Comparison of ENCODE assay signal across 16 mouse cellular contexts in the genomic region with DNA sequence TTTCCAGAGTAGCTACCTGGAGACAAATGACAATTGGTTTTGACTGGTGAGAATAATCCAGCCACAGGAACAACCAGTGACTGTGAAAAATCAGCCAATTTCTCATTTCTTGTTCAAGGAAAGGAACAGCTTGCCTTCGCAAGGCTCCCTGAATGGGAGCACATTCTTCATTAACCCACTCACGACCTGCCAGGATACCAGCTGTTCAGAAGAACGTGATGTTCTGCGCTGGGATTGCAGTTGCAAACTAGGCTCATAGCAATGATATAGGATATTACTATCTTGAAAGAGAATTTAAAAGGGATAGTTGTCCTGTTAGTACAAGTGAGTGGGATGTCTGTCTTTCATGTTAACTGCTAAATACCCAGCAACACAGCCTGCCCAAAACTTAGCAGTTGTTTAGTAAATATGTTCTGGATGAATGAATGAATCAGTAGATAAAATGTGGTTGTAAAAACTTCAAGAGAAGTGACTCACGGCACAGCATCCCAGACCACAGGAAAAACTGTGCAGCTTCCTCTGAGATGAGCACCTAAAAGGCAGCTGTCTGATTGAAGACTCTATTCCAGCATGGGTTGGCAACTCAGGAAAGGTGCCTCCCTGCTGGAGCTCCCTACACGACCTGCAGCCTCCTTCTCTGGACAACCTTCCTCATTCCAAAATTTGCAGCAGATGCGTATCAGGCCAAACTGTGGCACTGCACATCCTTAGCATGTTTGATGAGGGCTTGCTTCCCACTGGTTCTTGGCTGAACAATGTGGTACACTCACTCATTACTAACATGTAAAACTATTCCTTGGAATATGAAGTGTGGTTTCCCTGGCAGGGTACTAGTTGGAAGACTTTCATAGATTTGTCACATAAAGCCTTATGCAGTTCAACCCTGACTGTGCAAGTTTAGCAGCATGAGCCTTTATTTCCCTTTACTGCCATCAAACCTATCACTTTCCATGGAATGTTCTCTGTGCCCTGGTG.
DNase-seq lines count a peak whose midpoint lies in the region; ATAC-seq and TF ChIP-seq lines count a peak whose summit lies in the region.
"Had no signal": no experiment of that assay in that cellular context is flagged by ENCODE, and none has a peak within 500 bp of the region (broad histone marks: within the 10 kb centered on the region; RNA-seq: fewer than 3 reads in every experiment).

No protein-coding gene starts in this region.

- no peak for TF ChIP-seq CTCF in stomach, postnatal 0 days (IDR thresholded peaks at IDR 0.05; ENCODE audit: low read depth)

- TF ChIP-seq EP300 in stomach, postnatal 0 days (optimal IDR thresholded peaks at IDR 0.05): no peak

- no peak overlapping the region for H3K4me3 ChIP-seq in stomach, postnatal 0 days (ENCODE audit: low read depth, low read length)
- H3K4me3 ChIP-seq: embryonic facial prominence, embryonic 13.5 days; gastrocnemius, adult 2 months; heart, embryonic 13.5 days; midbrain, embryonic 13.5 days; neural tube, embryonic 15.5 days had no signal

- 63% methylated on average over 7 of the region's 7 CpGs for WGBS in stomach, postnatal 0 days

- no peaks in the 10 kb centered on the region for H3K27me3 ChIP-seq in stomach, postnatal 0 days (ENCODE audit: control insufficient read depth, insufficient read depth, low read length)
- H3K27me3 ChIP-seq: embryonic facial prominence, embryonic 13.5 days; heart, embryonic 13.5 days; midbrain, embryonic 13.5 days; neural tube, embryonic 15.5 days had no signal

- no peak for ATAC-seq in stomach, postnatal 0 days (ENCODE audit: low FRiP score, low TSS enrichment)
- ATAC-seq: midbrain, embryonic 13.5 days had no signal

- no peaks in the 10 kb centered on the region for H3K9me3 ChIP-seq in stomach, postnatal 0 days (ENCODE audit: control insufficient read depth, low read length)
- H3K9me3 ChIP-seq: embryonic facial prominence, embryonic 13.5 days; heart, embryonic 13.5 days; midbrain, embryonic 13.5 days; neural tube, embryonic 15.5 days had no signal

- DNase-seq in layer of hippocampus, adult 11-12 months (ENCODE audit: low spot score): peak; percentile 44
- no peak for DNase-seq in layer of hippocampus, postnatal 10 days (ENCODE audit: low spot score in 2 of 2)
- DNase-seq in frontal cortex, adult 2 months (ENCODE audit: extremely low spot score in 1 of 2, low spot score in 1 of 2): peak; percentile 55 to 61
- peak; percentile 33 for DNase-seq in left cerebral cortex, adult 11 months (ENCODE audit: low spot score)
- peak; percentile 9 for DNase-seq in right cerebral cortex, postnatal 14 days
- DNase-seq in adrenal gland, postnatal 25 days: no peak
- DNase-seq in stomach, postnatal 0 days (ENCODE audit: low spot score): no peak
- DNase-seq in spleen, postnatal 4 days (ENCODE audit: low spot score in 2 of 2): no peak
- DNase-seq: adrenal gland, postnatal 10 days; cerebellum, adult 18-20 months; gastrocnemius, adult 2 months had no signal

- H3K36me3 ChIP-seq in stomach, postnatal 0 days (ENCODE audit: control insufficient read depth, insufficient read depth, low read length): no peaks in the 10 kb centered on the region
- H3K36me3 ChIP-seq: embryonic facial prominence, embryonic 13.5 days; heart, embryonic 13.5 days; midbrain, embryonic 13.5 days; neural tube, embryonic 15.5 days had no signal

- H3K27ac ChIP-seq in stomach, postnatal 0 days (replicated peaks): no peak overlapping the region
- H3K27ac ChIP-seq: embryonic facial prominence, embryonic 13.5 days; gastrocnemius, adult 2 months; heart, embryonic 13.5 days; kidney, postnatal 0 days; midbrain, embryonic 13.5 days; neural tube, embryonic 15.5 days had no signal

- no peak overlapping the region for H3K4me2 ChIP-seq in stomach, postnatal 0 days (replicated peaks; ENCODE audit: low read depth)
- H3K4me2 ChIP-seq: embryonic facial prominence, embryonic 13.5 days; heart, embryonic 13.5 days; midbrain, embryonic 13.5 days; neural tube, embryonic 15.5 days had no signal

- H3K9ac ChIP-seq in stomach, postnatal 0 days (ENCODE audit: low read length): no peak overlapping the region
- H3K9ac ChIP-seq: embryonic facial prominence, embryonic 13.5 days; heart, embryonic 13.5 days; midbrain, embryonic 13.5 days; neural tube, embryonic 15.5 days had no signal

- no peaks in the 10 kb centered on the region for H3K4me1 ChIP-seq in stomach, postnatal 0 days (replicated peaks; ENCODE audit: control insufficient read depth, insufficient read depth)
- H3K4me1 ChIP-seq: embryonic facial prominence, embryonic 13.5 days; heart, embryonic 13.5 days; midbrain, embryonic 13.5 days; neural tube, embryonic 15.5 days had no signal

Comparison
In these comparisons a context has a peak if more than half of its experiments do, and no peak if none do; other contexts are left out.
1. DNase-seq: peak in layer of hippocampus, adult 11-12 months (single experiment), frontal cortex, adult 2 months (2 of 2), left cerebral cortex, adult 11 months (single experiment) and right cerebral cortex, postnatal 14 days (single experiment); none in layer of hippocampus, postnatal 10 days (0 of 2), adrenal gland, postnatal 25 days (single experiment), stomach, postnatal 0 days (single experiment) and spleen, postnatal 4 days (0 of 2).